Mouse (Mus musculus) frontal cortex, postnatal 14 days (tissue): ENCODE results near the gene Unc45a.
A peak's percentile ranks its signal among the peaks of the same experiment; 100 is the strongest.
"Not testable (repeated sequence)": the region's sequence is repeated elsewhere in the genome, so short reads cannot be mapped to it uniquely, and the experiment has no call there.

Source experiments
- DNase-seq, 2 experiments: peaks; one replicate each; pipeline ENCODE4 v3.0.0; 2022; ENCODE audit warnings: low spot score in 2 of 2

Unc45a gene

GRCm38 (mm10) chr7:80325292-80325868 is 15.4 kb downstream of the Unc45a start:
- DNase-seq = no peak

DNA sequence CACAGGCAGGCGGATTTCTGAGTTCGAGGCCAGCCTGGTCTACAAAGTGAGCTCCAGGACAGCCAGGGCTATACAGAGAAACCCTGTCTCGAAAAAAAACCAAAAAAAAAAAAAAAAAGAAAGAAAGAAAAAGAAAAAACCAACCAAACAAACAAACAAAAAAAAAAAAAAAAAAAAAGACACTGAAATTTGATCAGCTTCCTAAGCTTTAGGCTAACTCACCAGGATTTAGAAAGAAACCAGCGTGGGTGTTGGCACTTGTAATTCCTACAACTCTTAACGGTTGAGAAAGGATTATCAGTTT is 16.0 kb downstream of the Unc45a start:
- DNase-seq = not testable (repeated sequence)

- DNase-seq = peak; percentile 90 to 96
Measured at GRCm38 (mm10) chr7:80324043-80324815, 16.6 kb downstream of the Unc45a start, which contains the start of gene Rccd1. Rccd1 (minus strand) TSS chr7:80324454.

DNA sequence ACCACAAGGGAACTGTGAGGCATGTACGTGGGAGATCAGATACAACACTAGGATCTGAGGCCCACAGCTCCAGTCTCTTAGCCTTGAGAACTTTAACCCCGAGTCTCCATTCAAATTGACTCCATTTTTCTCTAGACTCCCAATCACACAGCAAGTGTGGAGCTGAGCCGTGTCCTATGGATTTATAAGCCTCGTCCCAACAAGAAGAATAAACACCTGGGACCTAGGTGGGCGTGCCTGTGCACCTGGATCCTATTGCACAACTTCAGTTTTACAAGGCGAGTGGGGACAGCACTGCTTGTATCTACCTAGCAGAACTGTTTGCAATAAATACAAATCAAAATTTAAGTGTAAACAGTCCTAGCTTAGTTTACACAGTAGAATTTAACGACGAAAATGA is 17.5 kb downstream of the Unc45a start:
- DNase-seq = no peak

- no peak for DNase-seq
Measured at GRCm38 (mm10) chr7:80319846-80320496, 20.8 kb downstream of the Unc45a start.

DNA sequence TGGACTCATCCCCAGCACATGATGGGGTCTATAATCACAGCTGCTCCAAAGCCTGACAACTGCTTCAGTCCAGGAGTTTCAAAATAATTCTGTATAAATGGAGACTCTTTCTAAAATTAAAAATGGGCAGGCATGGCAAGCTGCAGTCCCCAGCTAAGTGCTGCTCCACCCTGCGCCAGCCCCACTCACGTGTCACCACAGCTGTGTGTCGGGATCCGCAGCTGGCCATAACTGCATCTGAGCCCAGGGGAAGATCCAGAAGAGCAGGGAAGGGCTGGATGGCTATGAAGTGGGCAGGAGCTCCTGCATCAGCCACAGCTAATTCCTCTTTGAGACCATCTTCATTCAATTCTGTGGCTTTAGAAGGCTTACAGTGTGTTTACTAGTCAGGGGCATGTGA is 22.1 kb downstream of the Unc45a start:
- no peak for DNase-seq

DNA sequence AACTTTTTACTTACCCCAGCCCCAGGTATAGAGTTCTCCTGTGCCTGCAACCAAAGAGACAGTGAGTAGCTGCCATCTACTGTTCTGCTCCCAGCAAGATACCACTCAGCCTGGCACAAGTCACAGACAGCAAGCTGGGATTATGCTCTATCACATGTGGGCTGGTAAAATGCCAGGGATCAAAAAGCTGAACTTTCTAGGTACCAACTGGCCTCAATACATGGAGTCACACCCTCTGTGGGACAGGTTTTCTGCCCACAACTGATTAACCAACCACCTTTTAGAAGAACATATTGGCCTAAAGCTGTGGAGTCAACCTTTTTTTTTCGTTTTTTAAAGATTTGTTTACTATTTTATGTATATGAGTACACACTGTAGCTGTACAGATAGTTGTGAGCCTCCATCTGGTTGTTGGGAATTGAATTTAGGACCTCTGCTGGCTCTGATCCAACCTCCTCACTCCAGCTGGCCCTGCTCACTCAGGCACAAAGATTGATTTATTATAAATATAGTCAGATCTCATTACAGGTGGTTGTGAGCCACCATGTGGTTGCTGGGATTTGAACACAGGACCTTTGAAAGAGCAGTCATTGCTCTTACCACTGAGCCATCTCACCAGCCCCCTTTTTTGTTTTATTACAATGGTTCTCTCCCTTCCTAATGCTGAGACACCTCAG is 23.2 kb downstream of the Unc45a start:
- no peak for DNase-seq

- no peak for DNase-seq
Measured at GRCm38 (mm10) chr7:80315733-80316132, 25.1 kb downstream of the Unc45a start.

DNA sequence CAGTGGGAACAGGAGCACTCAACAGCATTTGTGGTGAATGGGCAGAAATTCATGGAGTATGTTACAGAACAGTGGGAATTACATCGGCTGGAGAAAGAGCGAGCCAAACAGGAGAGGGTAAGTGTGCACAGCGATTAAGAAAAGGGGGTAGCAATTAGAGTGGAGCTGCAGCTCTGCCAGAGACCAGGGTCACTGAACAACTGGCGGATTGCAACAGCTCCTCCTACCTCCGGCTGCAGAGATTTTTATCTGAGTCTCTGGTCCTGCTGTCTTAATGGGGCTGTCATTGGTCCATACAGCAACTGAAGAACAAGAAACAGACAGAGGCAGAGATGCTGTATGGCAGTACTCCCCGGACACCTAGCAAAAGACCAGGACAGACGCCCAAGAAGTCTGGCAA is 30.0 kb downstream of the Unc45a start:
- DNase-seq = no peak

DNA sequence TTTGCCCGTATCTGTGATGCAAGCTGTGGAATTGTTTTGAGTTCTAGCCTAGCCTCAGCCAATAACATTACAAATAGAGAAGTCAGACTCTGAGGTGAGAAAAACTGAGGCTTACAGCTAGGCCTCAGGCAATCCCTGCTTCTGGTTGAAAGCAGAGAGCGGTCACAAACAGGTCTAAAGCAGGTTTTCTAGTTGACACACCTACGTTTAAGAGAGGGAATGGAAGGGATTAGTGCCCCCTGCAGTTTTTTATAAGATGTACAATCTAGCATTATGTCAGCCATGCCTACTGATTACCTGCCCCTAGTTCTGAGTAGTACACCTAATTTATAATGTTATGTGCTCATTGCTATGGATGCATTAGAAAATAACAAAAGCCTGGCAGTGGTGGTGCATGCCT is 33.0 kb downstream of the Unc45a start:
- DNase-seq = no peak

- DNase-seq = no peak
Measured at GRCm38 (mm10) chr7:80301522-80301921, 39.3 kb downstream of the Unc45a start.

DNA sequence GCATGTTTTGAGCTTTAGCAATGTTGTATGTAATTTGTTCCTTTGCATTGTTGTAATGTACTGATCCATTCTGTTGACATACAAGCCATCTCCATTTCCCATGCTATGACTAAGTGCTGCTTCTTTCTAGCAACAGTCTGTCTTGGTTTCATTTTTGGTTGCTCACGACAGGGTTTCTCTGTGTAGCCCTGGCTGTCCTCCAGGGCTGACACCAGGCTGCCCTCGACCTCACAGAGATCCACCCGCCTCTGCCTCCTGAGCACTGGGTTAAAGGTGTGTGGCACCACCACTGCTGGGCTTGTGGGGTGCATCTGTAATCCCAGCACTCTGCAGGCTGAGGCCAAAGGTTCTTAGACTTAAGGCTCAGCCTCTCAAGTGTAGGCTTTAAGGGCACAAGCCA is 41.2 kb downstream of the Unc45a start:
- no peak for DNase-seq

GRCm38 (mm10) chr7:80298754-80299153 is 42.1 kb downstream of the Unc45a start:
- DNase-seq = no peak

DNA sequence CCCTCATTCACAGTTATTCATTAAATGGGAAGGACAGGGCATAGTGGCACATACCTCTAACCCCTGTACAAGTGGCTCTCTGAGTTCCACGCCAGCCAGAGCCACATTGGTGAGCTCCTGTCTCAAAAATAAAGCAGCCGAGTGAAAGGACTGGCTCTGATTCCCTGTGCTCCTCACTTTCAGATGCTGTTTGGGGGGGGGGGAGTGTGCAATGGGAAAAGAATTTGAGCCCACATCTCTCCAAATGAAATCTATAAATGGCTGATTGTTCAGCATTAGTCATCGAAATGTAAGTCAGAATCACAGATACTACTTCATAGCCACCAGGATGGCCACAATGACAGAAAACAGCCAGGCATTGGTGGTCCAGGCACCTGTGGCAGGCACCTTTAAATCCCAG is 43.8 kb downstream of the Unc45a start:
- DNase-seq = no peak

- DNase-seq = no peak
Measured at GRCm38 (mm10) chr7:80296462-80296861, 44.3 kb downstream of the Unc45a start.

- DNase-seq = no peak
Measured at GRCm38 (mm10) chr7:80294764-80295648, 45.8 kb downstream of the Unc45a start.

DNA sequence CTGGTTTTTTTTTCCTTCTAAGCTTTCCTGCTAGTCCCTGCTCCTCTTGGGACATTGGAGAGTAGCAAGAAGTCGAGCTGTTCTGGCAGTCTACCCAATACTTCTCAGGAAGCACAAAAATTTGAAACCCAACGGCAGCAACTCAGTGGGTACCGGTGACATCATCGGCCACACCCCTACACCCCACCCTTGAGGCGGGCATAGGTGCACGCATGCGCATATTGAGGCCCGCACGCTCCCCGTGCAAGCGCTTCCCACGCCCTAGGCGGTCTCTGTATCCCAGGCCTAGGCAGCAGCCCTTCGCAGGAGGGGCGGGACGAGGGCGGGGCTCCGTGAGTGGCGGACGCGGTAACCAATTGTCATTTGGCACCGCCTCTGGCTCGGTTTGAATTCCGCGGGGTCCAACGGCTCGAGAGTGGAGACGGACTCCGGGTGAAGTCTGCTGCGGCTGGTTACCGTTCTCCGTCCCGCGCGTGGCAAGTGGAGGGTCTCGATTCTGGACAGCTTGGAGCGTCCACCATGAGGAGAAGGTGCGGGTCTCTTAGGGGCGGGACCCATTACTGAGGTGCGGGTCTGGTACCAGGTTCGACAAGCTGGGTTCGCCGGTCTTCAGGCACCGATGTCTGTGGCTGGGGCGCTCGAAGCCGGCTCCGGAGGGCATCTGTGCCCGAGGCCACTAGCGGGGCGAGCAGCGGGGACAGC is 46.6 kb downstream of the Unc45a start, which contains the start of gene Prc1:
Prc1 (plus strand) TSS at position 389 of the 702 bp plus-strand sequence.
- peak; percentile 96 to 98 for DNase-seq

- DNase-seq = no peak
Measured at GRCm38 (mm10) chr7:80287736-80288135, 53.1 kb downstream of the Unc45a start.

DNA sequence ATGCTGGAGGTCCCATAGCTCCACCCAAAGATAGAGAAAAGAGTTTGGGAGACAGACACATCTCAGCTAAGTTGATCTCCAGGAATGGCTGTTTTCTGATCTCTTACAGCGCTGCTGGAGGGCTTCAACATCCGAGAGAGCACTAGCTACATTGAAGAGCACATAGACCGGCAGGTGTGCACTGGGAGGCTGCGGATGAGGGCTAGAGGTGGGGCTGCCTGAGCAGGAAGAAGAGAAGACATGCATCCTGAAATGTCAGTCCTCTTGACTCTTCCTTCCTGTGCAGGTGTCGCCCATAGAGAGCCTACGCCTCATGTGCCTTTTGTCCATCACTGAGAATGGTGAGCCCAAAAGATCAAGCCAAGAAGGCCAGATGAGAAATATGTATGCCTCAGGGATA is 55.1 kb downstream of the Unc45a start:
- DNase-seq = no peak

DNA sequence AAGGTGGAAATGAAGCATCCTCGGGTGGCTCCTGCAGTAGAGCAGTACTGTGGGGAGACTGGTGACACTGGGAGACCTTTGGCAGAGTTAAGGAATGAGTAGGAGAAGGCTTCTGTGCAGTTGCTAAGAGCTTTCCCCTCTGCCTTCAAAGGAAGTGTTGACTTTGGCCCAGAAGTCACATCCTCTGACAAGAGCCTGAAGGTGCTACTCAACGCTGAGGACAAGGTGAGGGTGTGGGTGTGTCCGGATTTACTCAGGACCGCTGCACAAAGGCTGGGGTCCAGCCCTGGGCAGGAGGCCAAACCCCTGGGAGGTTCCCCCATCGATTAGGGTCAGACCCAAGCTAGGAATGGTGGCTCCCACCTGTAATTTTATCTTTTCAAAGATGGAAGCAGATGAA is 56.4 kb downstream of the Unc45a start:
- DNase-seq = no peak
